Mouse (Mus musculus): Measurements from ENCODE around the gene Trabd2b.

The Trabd2b gene

DNA sequence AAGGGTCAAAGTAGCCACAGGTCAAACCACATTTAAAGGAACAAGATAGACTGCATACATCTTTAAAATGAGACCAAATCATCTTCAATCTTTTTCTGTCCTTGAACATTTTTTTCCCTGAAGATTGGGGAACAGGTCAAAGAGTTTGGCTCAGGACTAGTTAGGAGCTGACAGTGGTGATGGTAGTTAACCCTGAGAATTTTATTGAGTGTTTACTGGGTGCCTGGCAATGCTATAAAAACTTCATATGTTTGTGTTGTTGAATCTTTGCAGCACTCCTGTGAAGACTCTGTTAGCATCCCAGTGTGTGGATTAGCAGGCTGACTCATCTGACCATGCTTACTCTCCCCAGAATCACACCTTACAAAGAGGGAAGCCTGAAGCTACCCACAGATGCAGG is 238.8 kb downstream of the Trabd2b start:
- no peak for DNase-seq (ENCODE audit: extremely low spot score, low spot score)

DNA sequence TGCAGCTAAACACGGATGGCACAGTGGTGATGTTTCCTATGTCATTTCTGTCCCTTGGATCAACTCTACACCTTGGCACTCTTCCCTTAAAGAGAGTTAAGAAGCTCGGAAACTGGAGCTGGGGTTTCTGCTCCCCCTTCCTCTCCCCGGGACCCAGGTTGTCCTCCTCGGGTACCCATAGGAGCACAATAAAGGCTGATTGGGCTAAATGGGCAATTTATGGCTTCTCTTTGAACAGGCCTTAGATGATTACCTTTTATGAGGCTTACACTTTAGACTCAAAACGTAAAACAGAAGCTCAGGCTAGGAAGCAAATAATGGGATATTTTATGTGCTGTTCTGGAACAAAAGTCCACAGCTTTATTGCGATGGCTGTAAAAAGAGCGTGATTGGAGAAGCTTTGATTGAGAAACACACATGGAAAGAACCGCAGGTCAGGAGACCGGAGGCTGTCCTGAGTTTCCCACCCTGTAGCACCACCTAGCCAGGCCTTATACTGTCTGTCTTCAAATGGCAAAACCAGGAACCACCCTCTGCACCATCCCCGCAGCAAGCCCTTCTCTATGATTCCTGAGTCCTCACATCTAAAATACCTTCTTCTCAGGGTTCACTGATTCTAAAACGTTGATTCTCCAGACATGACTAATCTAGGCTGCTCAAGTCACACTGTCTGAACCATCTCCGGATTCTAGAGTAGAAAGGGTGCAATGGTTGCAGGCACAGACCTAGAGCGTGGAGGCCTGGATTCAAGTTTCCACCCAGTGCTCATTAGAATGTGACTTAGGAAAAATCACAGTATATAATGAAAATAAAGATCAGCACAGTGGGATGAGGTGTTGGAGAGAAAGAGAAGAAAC is 240.5 kb downstream of the Trabd2b start:
- no peak for DNase-seq (ENCODE audit: extremely low spot score, low spot score)

DNA sequence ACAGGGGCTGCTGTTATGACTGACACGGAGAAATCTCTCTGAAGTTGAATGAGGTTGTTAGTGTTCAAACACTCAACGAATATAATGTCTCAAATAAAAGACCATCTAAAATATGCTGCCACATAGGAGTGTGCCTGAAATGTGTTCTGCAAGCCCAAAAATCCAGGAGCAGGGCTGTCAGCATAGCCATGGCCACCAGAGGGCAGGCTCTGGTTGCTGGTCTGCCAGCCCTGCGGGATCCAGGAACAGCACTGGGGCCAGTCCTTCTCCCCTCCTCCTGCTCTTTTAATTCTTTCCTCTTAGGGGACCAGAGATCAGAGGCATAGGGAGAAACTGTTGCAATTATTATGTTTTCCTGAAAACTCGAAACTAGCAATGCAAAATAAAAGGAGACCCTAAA is 241.2 kb downstream of the Trabd2b start:
- DNase-seq (ENCODE audit: extremely low spot score, low spot score), result peak; percentile 84

DNA sequence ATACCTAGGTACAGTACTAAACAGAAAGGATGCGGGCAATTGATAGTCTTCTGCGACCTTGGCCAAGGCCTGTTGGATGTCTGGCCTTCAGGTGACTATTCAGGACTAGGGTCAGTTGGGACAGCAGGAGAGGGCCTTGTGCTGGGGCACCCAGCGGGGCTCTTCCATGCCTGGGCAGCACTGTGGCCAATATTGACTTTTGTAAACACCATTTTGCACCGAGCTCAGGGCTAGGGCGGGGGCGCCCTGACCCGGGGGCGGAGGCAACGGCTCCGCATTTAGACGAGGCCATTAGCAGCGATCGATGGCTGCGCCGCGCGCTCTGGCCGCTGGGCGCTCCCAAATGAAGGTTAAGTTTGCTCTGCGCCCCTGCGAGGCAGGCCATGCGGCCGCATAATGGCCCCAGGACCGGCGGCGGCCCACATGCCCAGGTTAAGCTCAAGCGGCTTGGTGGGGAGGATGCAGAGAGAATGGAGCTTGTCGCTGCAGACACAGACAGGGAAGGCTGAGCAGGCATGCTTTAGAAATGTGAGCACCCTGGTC is 242.1 kb downstream of the Trabd2b start:
- peak; percentile 74 for DNase-seq (ENCODE audit: extremely low spot score, low spot score)

DNA sequence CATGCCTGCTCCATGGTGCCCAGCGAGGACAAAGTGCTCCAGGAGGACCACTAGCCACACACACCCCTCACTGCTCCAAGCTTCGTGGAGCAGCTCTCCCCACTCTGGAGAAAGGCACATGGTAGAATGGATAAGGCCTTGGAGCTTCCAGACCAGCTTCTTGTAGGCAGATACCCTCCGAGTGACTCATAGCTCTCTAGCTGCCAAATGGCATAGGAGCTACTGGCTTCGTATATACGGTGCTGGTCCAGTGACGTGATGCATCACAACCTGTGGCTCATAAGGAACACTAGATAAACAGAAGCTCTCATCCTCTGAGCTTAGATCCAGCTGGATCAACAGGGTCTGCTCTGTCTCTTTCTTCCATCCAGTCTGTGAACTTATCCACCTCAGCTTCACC is 244.0 kb downstream of the Trabd2b start:
- DNase-seq (ENCODE audit: extremely low spot score, low spot score), result no peak

DNA sequence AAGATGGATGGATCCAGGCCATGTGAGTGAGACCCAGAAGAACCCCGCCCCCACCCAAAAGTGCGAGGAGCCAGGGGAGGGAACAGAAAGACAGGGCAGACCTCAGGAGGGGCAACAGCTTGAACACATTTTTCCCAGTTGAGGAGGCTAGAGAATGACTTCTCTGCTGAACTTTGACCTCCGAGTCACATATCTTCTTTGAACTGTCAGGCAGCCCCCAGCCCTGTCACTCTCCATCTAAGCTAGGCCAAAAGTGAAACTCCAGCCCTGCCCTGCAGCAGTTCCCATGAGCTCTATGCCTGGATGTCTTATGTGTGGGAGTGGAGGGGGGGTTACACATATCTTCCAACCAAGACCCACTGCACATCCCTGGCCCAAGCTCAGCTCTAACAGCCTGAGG is 244.5 kb downstream of the Trabd2b start:
- DNase-seq (ENCODE audit: extremely low spot score, low spot score), result peak; percentile 65

DNA sequence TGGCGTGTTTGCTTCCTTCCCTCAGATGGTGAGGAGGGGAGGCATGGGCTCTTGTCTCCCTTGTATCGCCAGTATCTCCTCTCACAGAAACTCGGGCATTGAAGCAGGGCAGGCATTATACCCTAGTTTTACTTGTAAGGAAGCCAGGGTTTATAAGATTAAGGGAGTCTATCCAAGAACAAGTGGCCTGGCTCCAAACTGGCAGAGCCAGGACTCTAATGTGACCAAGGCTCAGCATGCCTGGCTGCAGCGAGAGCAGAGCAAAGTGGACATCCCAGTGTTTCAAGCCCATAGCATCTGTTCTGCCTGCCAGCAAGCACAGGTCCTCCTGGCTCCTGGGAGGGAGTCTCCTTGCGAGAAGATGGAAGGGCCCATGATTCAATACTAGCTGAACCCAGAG is 245.1 kb downstream of the Trabd2b start:
- DNase-seq (ENCODE audit: extremely low spot score, low spot score), result no peak

DNA sequence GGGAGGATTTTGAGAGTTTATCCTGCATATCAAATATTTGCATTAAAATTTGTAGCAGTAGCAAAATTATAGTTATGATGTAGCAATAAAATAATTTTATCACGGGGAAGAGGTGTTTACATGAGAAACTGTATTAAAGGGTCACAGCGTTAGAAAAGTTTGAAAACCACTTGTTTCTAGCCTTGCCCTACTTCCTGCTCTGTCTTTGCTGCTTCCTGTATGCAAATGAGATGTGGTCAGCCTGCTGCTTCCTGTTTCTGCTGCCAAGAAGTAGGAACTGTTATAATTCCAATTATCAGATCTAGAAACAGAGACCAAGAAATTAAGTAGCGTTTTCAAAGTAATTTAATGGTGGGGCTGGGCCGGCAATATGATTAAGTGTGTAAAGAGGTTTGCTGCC is 245.9 kb downstream of the Trabd2b start:
- DNase-seq (ENCODE audit: extremely low spot score, low spot score), result no peak

DNA sequence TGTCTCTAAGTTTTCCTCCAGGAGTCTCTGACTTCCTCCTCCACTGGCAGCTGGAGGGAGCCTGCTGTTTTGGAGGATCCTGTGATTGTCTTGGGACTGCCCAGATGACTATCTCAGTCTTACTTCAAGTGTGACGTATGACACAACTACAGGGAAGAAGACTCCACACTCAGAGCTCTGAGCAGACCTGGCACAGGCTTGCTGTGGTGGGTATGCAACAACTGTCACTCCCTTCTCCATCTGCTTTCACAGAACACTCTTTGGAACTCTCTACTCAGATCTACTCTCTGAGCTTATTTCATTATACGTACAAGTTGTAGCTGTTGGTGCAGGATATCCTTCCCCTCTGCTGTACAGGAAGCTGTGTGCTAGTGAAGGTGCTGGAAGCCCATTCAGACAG is 251.4 kb downstream of the Trabd2b start:
- DNase-seq (ENCODE audit: extremely low spot score, low spot score), result no peak

DNA sequence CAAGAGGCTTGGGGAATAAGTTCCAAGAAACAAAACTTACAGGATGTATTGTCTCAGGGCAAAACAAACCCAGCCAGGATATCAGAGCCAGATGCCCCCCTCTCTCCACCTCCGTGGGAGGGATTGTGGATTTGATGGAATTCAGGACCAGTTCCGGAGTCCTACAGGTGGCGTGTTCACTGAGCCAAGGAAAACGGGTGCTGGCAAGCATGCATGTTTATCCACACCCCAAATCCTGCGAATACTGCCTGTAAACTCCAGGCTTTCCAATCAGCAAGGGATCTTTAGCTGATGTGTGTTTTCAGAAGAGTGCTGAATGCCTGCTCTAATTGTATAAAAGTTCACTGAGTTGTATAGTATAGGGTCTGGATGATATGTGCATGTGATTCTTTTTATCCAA is 253.4 kb downstream of the Trabd2b start:
- DNase-seq (ENCODE audit: extremely low spot score, low spot score), result no peak

DNA sequence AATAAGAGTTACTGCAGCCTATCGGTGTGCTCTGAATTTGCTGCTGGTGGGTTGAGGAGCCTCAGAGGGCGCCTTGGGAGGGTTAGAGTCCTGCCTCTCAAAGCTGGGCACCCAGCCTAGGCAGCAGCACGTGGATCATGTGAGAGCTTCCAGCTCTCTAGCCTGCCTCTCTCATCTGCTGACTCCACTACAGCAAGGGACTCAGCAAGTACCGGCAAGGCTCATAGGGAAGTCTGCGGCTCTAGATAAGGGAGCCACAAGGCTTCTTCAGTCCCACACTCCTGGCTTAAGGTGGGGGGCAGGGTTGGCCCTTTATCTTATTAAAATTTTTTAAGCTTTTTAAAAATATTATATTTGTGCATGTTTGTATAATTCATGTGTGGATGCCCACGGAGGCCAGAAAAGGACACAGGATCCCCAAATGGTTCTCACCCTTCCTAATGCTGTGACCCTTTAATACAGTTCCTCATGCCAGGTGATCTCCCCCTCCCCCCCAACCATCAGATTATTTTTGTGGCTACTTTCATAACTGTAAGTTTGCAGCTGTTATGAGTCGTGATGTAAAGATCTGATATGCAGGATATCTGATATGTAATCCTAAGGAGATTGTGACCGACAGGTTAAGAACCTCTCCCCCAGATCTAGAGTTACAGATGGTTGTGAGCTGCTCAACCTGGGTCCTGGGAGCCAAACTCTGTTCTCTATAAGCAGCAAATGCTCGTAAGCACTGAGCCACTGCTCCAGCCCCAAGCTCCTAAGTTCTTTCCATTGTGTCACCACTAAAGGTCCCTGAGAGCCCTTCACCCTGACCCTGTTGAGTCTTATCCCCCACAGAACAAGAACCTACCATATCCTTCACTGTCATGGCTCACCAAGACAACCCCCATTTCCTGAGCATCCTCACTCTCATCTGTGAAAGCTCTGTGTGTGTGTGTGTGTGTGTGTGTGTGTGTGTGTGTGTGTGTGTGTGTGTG is 257.8 kb downstream of the Trabd2b start:
- peak; percentile 13 for DNase-seq (ENCODE audit: extremely low spot score, low spot score)

Data from neural tube, embryonic 10.5 days (tissue).